Mouse (Mus musculus): ENCODE results near the gene Naa25.

GRCm38 (mm10) chr5:121469566-121469965 lies 71.8 kb downstream of the Naa25 start:
- TF ChIP-seq CTCF (IDR thresholded peaks at IDR 0.05; ENCODE audit: insufficient read depth, low read length) (no peak), POLR2A (IDR thresholded peaks at IDR 0.05; ENCODE audit: borderline replicate concordance, extremely low read depth, low read depth, low read length) (no peak)

Data from lung, adult 2 months (tissue).